Mouse (Mus musculus): ENCODE measurements around the gene Mllt6. TPM values are rescaled to one million over a fixed set of nuclear protein-coding genes. Genes with fewer than 3 reads are reported as not detected.
"Not testable (repeated sequence)": the region's sequence is repeated elsewhere in the genome, so short reads cannot be mapped to it uniquely, and the experiment has no call there.

Mllt6 gene
- polyA plus RNA-seq, 1 experiment from 2014 or later = 5.2 TPM

- Histone ChIP-seq H3K27ac (ENCODE audit: low read depth) (peak within 1 kb of the TSS; percentile 99), H3K27me3 (ENCODE audit: insufficient read depth, low read length) (no peaks in the 10 kb centered on the region), H3K36me3 (ENCODE audit: insufficient read depth) (peaks cover 12% of the 10 kb centered on the region; the same call in 1 of the 2 replicates), H3K9ac (peak within 1 kb of the TSS; percentile 95), H3K4me1 (ENCODE audit: insufficient read depth) (peaks cover 27% of the 10 kb centered on the region), H3K9me3 (ENCODE audit: low read depth, low read length) (no peaks in the 10 kb centered on the region), H3K4me2 (peak within 1 kb of the TSS; percentile 84), H3K4me3 (ENCODE audit: low read depth, low read length) (peak within 1 kb of the TSS; percentile 93)
- TF ChIP-seq CTCF (IDR thresholded peaks at IDR 0.05; ENCODE audit: low read depth) = no peak
- ATAC-seq (ENCODE audit: insufficient read depth) (peak; percentile 16), DNase-seq (peak; percentile 92)
- WGBS = under 1% methylated on average over 85 of the region's 85 CpGs
These were observed 37.0 kb downstream of the Mllt6 start, which contains the start of gene Pcgf2 for GRCm38 (mm10) chr11:97700003-97700745. Pcgf2 (minus strand) TSS chr11:97700497.

GRCm38 (mm10) chr11:97700746-97701580 is 37.7 kb downstream of the Mllt6 start:
- H3K4me3 ChIP-seq (ENCODE audit: low read depth, low read length) = peak overlapping the region; percentile 93
- H3K4me2 ChIP-seq = peak overlapping the region; percentile 84
- peak overlapping the region; percentile 95 for H3K9ac ChIP-seq
- peaks cover 19% of the 10 kb centered on the region for H3K4me1 ChIP-seq (ENCODE audit: insufficient read depth)
- 13% methylated on average over 30 of the region's 30 CpGs for WGBS
- ATAC-seq (ENCODE audit: insufficient read depth) (no peak; the same call in 1 of the 2 replicates), DNase-seq (peak; percentile 75)
- no peaks in the 10 kb centered on the region for H3K9me3 ChIP-seq (ENCODE audit: low read depth, low read length)
- peaks cover 18% of the 10 kb centered on the region for H3K36me3 ChIP-seq (ENCODE audit: insufficient read depth)
- TF ChIP-seq CTCF (IDR thresholded peaks at IDR 0.05; ENCODE audit: low read depth) = no peak
- peak overlapping the region; percentile 99 for H3K27ac ChIP-seq (ENCODE audit: low read depth)
- H3K27me3 ChIP-seq (ENCODE audit: insufficient read depth, low read length) = no peaks in the 10 kb centered on the region

- TF ChIP-seq CTCF (IDR thresholded peaks at IDR 0.05; ENCODE audit: low read depth) = no peak
- no peaks in the 10 kb centered on the region for H3K9me3 ChIP-seq (ENCODE audit: low read depth, low read length)
- 46% methylated on average over 15 of the region's 15 CpGs for WGBS
- H3K36me3 ChIP-seq (ENCODE audit: insufficient read depth) = peaks cover 24% of the 10 kb centered on the region
- peak overlapping the region; percentile 84 for H3K4me2 ChIP-seq
- peak overlapping the region; percentile 95; the same call in 1 of the 2 replicates for H3K9ac ChIP-seq
- DNase-seq = no peak
- peaks cover 15% of the 10 kb centered on the region for H3K4me1 ChIP-seq (ENCODE audit: insufficient read depth)
- H3K27me3 ChIP-seq (ENCODE audit: insufficient read depth, low read length) = no peaks in the 10 kb centered on the region
- H3K4me3 ChIP-seq (ENCODE audit: low read depth, low read length) = peak overlapping the region; percentile 93
- ATAC-seq (ENCODE audit: insufficient read depth) = no peak
- peak overlapping the region; percentile 99; the same call in 1 of the 2 replicates for H3K27ac ChIP-seq (ENCODE audit: low read depth)
These were observed 38.6 kb downstream of the Mllt6 start for GRCm38 (mm10) chr11:97701581-97702392.

- Histone ChIP-seq H3K4me2 (peak overlapping the region; percentile 84), H3K36me3 (ENCODE audit: insufficient read depth) (peaks cover 28% of the 10 kb centered on the region), H3K27ac (ENCODE audit: low read depth) (peak overlapping the region; percentile 82), H3K4me3 (ENCODE audit: low read depth, low read length) (peak overlapping the region; percentile 93), H3K27me3 (ENCODE audit: insufficient read depth, low read length) (no peaks in the 10 kb centered on the region), H3K4me1 (ENCODE audit: insufficient read depth) (peaks cover 15% of the 10 kb centered on the region), H3K9ac (peak overlapping the region; percentile 60), H3K9me3 (ENCODE audit: low read depth, low read length) (no peaks in the 10 kb centered on the region)
- ATAC-seq (ENCODE audit: insufficient read depth) = no peak
- peak; percentile 97 for DNase-seq
- no peak for TF ChIP-seq CTCF (IDR thresholded peaks at IDR 0.05; ENCODE audit: low read depth)
- under 1% methylated on average over 24 of the region's 24 CpGs for WGBS
These were observed 39.2 kb downstream of the Mllt6 start for GRCm38 (mm10) chr11:97702393-97702745.

GRCm38 (mm10) chr11:97703039-97703826 is 40.0 kb downstream of the Mllt6 start, which contains the start of gene Psmb3:
Psmb3 (plus strand) TSS chr11:97703399.
- DNase-seq (peak; percentile 100), ATAC-seq (ENCODE audit: insufficient read depth) (peak; percentile 88)
- WGBS = under 1% methylated on average over 35 of the region's 35 CpGs
- Histone ChIP-seq H3K4me2 (peak within 1 kb of the TSS; percentile 84), H3K27me3 (ENCODE audit: insufficient read depth, low read length) (no peaks in the 10 kb centered on the region), H3K9me3 (ENCODE audit: low read depth, low read length) (no peaks in the 10 kb centered on the region), H3K27ac (ENCODE audit: low read depth) (peak within 1 kb of the TSS; percentile 82), H3K36me3 (ENCODE audit: insufficient read depth) (peaks cover 37% of the 10 kb centered on the region), H3K4me3 (ENCODE audit: low read depth, low read length) (peak within 1 kb of the TSS; percentile 93), H3K9ac (peak within 1 kb of the TSS; percentile 70), H3K4me1 (ENCODE audit: insufficient read depth) (peaks cover 13% of the 10 kb centered on the region)
- no peak for TF ChIP-seq CTCF (IDR thresholded peaks at IDR 0.05; ENCODE audit: low read depth)

- H3K27me3 ChIP-seq (ENCODE audit: insufficient read depth, low read length); H3K4me3 ChIP-seq (ENCODE audit: low read depth, low read length); H3K9ac ChIP-seq; ATAC-seq (ENCODE audit: insufficient read depth); DNase-seq; H3K9me3 ChIP-seq (ENCODE audit: low read depth, low read length); H3K4me2 ChIP-seq; H3K27ac ChIP-seq (ENCODE audit: low read depth); H3K4me1 ChIP-seq (ENCODE audit: insufficient read depth): not testable (repeated sequence)
- 81% methylated on average over 2 of the region's 2 CpGs for WGBS
- peaks cover 82% of the 10 kb centered on the region for H3K36me3 ChIP-seq (ENCODE audit: insufficient read depth)
These were observed 46.9 kb downstream of the Mllt6 start for GRCm38 (mm10) chr11:97710067-97710466.
